Mouse (Mus musculus): ENCODE measurements around the gene Rnf31.

Gene Rnf31

GRCm38 (mm10) chr14:55651528-55651927 lies 60.0 kb downstream of the Rnf31 start:
- DNase-seq (ENCODE audit: low spot score): no peak

Measured in embryo, embryonic 10 days (tissue).